Mouse (Mus musculus) testis, adult 2 months (tissue): ENCODE measurements around the gene Pakap. TPM values are rescaled to one million over a fixed set of nuclear protein-coding genes. Genes with fewer than 3 reads are reported as not detected.
A peak's percentile ranks its signal among the peaks of the same experiment; 100 is the strongest.

ENCODE experiments used
- H3K27ac ChIP-seq: fragments of 200-500 bp; 2 replicates; pipeline ENCODE4 v1.5.1; 2012; ENCODE audit warnings: low read depth, low read length; ENCODE audit not compliant: control insufficient read depth, insufficient read depth
- H3K27me3 ChIP-seq: fragments of 200-500 bp; 2 replicates; pipeline ENCODE4 v1.6.1; 2012; ENCODE audit warnings: mild to moderate bottlenecking, low read length, moderate library complexity; ENCODE audit not compliant: control insufficient read depth, insufficient read depth
- H3K36me3 ChIP-seq: fragments of 200-500 bp; 2 replicates; pipeline ENCODE4 v1.6.1; 2012; ENCODE audit warnings: mild to moderate bottlenecking, low read length; ENCODE audit not compliant: control insufficient read depth, insufficient read depth
- H3K4me1 ChIP-seq: fragments of 200-500 bp; 2 replicates; pipeline ENCODE4 v1.6.1; 2012; ENCODE audit warnings: low read length; ENCODE audit not compliant: control insufficient read depth, insufficient read depth
- H3K4me3 ChIP-seq: fragments of 200-500 bp; 2 replicates; pipeline ENCODE4 v1.5.1; 2012; ENCODE audit warnings: low read depth, mild to moderate bottlenecking, low read length, moderate library complexity, mixed read lengths; ENCODE audit not compliant: control insufficient read depth
- CTCF ChIP-seq: fragments of 200-500 bp; IDR thresholded peaks from 2 replicates; pipeline ENCODE4 v1.5.1; 2012; ENCODE audit warnings: low read depth, mild to moderate bottlenecking, inconsistent platforms, low read length, moderate library complexity; ENCODE audit not compliant: control insufficient read depth, insufficient read depth, insufficient replicate concordance
- POLR2A ChIP-seq: fragments of 200-500 bp; IDR thresholded peaks from 2 replicates; pipeline ENCODE4 v1.6.1; 2012; ENCODE audit warnings: low read depth, mild to moderate bottlenecking, inconsistent platforms, low read length, moderate library complexity; ENCODE audit not compliant: control insufficient read depth
- polyA plus RNA-seq: library from polyadenylated mRNA; depleted of rRNA; stranded (reverse); fragments of >200 nt; gene quantifications from 2 replicates; pipeline ENCODE4 v1.2.3, GENCODE M21; 2012

Gene Pakap
- polyA plus RNA-seq, 1 experiment, result 0.96 TPM

DNA sequence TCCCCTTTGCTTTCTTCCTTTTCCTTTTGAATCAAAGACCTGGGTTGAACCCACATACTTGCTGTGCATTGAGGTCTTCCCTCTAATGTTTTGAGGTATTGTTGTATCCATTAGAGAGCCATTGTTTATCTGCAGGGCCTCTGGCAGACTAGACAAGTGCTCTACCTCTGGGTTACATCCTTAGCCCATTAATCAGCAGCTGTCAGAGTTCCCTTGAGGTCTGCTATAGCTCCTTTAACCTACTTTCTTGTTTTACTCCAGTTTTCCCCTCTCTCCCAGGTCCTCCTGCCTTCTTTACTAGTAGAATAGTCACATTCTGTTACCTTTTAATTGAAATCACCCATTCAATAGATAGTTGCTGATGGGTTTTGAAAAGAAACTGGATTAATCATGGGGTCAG lies 221.1 kb downstream of the Pakap start:
- H3K36me3 ChIP-seq, result no peaks in the 10 kb centered on the region
- no peak for TF ChIP-seq POLR2A
- H3K27me3 ChIP-seq, result no peaks in the 10 kb centered on the region
- no peak overlapping the region for H3K4me3 ChIP-seq
- no peak overlapping the region for H3K27ac ChIP-seq
- H3K4me1 ChIP-seq, result no peaks in the 10 kb centered on the region

DNA sequence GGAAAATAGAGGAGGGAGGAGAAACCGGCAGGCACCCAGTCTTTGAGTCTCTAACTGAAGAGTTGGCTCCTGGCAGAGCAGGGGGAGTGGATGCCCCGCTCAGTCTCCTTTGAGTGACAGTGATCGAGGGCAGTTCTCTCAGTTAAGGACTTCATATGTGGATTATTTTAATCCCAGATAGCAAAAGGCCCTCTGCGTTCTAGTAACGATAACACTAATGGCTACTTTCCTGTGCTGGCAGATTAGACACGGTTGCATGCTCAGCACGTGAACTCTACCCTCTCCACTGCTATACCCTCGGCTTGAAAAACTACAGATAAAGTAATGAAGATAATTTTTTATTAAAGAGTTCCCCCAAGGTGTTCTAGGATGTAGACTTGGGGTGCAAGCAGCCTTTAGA lies 226.0 kb downstream of the Pakap start:
- Histone ChIP-seq H3K27ac (no peak overlapping the region; the same call in 1 of the 2 replicates), H3K36me3 (no peaks in the 10 kb centered on the region), H3K4me3 (no peak overlapping the region), H3K27me3 (no peaks in the 10 kb centered on the region), H3K4me1 (peaks cover 2% of the 10 kb centered on the region; the same call in 1 of the 2 replicates)
- TF ChIP-seq POLR2A, result no peak

DNA sequence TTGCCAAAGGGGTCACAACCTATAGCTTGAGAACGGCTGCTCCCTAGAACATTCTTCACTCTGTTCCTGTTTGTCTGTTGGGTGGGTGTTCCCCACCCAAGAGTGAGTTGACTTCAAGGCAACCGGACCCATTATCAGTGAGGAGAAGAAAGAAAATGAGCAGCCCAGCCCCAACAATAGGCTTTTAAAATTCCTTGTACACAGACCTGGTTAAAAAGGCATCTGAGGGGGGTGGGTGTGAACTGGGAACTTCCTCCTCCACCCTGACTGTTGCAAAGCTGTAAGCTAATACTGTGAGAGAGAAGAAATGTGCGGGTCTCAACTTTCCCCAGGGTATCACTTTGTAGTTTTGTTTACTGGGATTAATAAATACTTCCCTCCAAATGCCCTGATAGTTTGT lies 226.6 kb downstream of the Pakap start:
- Histone ChIP-seq H3K4me1 (peaks cover 2% of the 10 kb centered on the region; the same call in 1 of the 2 replicates), H3K27ac (no peak overlapping the region), H3K4me3 (no peak overlapping the region), H3K36me3 (no peaks in the 10 kb centered on the region), H3K27me3 (no peaks in the 10 kb centered on the region)
- TF ChIP-seq POLR2A, result no peak
- no peak for TF ChIP-seq CTCF

DNA sequence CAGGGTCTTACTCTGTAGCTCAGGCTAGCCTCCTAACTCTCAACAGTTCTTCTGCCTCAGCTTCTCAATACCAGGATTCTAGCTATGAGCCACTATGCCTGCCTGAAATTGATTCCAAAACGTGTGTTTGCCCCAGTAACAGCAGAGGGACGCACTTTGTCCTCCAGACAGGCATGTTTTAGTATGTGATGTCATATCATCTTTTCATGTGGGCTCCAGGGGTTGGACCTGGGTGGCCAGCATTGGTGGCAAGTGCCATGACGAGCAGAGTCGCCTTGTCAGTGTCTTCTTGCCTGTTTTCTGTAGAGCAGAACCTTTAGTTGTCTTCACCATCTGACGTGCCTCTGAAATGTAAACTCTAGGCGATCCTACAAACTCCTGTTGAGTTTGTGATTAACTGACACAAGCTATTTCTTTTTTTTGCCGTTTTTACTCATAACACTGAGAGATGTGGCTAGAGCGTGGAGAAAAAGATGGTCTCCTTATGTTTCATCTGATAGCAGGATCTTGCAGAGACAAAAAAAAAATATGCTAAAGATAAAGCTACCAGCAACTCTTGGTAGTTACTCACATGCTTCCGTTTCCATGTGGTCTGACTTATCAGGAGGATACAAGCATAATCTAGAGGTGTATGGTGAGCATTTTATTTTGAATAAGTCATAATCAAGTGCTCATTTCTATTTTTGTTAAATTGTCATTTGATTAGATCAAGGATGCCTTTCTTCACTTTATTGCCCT lies 229.7 kb downstream of the Pakap start:
- no peak for TF ChIP-seq POLR2A
- no peak for TF ChIP-seq CTCF
- Histone ChIP-seq H3K27ac (peak overlapping the region; percentile 36; the same call in 1 of the 2 replicates), H3K4me3 (no peak overlapping the region), H3K4me1 (peaks cover 2% of the 10 kb centered on the region; the same call in 1 of the 2 replicates), H3K36me3 (no peaks in the 10 kb centered on the region), H3K27me3 (no peaks in the 10 kb centered on the region)

DNA sequence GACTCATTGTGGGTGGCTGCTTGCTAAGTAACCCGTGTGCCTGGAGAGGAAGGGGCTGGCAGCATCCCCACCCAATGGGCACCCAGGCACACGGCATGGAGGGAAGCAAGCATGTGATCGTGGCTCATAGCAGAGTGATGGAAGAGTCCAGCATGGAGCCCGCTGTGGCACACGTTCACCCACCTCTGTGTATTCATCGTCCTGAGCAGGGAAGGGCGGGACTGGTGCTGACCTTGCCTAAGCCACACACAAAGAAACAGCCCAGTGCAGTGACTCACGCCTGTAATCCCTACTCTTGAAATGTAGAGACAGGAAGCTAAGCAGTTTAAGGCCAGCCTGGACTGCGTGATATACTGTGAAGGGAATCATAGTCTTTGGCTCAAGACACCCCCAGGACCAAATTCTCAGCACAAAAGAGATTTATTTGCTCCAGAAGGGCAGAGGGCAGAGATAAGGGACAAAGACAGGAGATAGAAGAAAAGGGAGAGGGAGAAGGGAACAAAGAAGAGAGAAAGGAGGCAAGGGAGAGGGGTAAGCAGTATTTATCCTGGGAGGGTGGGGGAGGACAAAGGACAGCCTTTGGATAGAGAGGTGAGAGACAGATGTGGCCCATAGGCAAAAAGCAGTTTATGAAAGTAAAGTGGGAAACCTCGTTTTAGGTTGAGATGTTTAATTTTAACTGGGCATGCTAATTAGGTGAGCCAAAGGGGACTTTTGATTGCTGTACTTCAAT lies 230.5 kb downstream of the Pakap start:
- Histone ChIP-seq H3K4me1 (peaks cover 2% of the 10 kb centered on the region; the same call in 1 of the 2 replicates), H3K27ac (peak overlapping the region; percentile 36; the same call in 1 of the 2 replicates), H3K27me3 (no peaks in the 10 kb centered on the region), H3K36me3 (no peaks in the 10 kb centered on the region), H3K4me3 (no peak overlapping the region)
- TF ChIP-seq CTCF, result no peak

DNA sequence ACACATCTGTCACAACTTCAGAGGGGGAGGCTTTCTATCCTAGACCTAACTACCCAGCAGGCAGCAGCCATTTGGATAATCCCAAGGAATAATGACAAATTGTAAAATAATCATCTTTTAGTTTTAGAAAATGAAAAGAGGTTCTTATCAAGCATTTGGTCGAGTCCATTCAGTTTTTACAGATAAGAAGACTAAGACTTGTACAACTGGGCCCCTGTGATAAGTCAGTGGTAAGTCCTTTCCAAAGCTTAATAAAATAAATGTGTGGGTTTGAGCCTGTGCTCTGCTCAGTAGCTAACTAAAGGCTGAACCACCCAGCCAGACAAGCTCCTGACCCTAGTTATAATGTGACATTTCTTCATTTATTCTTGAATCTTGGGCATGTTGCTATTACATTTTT lies 231.3 kb downstream of the Pakap start:
- Histone ChIP-seq H3K4me1 (peaks cover 2% of the 10 kb centered on the region; the same call in 1 of the 2 replicates), H3K4me3 (no peak overlapping the region), H3K27ac (no peak overlapping the region)

DNA sequence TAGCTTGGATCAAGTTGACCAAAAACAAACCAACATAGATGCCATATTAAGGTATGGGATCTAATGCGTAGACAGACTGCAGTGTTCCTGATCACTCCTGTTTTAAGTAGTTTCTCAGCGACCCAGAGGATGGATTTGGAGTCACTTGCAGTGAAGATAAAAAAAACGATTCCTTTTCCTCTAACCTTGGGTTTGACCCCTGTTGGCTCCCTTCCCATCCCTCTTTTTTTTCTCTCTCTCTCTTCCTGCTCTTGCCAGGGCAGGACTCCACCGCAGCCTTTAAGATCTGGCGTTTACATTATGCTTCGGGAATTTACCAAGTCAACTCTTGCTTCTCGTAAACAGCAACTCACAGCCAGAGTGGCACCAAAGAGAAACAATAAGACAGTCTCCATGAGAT lies 233.3 kb downstream of the Pakap start:
- H3K27ac ChIP-seq, result no peak overlapping the region

More for the DNA sequence above, 231.3 kb downstream of the Pakap start:
- TF ChIP-seq CTCF, result no peak
- H3K36me3 ChIP-seq, result no peaks in the 10 kb centered on the region
- H3K27me3 ChIP-seq, result no peaks in the 10 kb centered on the region

More for the DNA sequence above, 233.3 kb downstream of the Pakap start:
- Histone ChIP-seq H3K27me3 (no peaks in the 10 kb centered on the region), H3K36me3 (no peaks in the 10 kb centered on the region), H3K4me3 (no peak overlapping the region), H3K4me1 (peaks cover 2% of the 10 kb centered on the region; the same call in 1 of the 2 replicates)
- TF ChIP-seq CTCF (no peak), POLR2A (no peak)
